Mouse (Mus musculus) CH12.LX (cell line): ENCODE data around the gene Jarid2. TPM values are rescaled to one million over a fixed set of nuclear protein-coding genes. Genes with fewer than 3 reads are reported as not detected.
A peak's percentile ranks its signal among the peaks of the same experiment; 100 is the strongest.

Source experiments
- DNase-seq: peaks from one replicate; pipeline ENCODE4 v3.0.0-alpha.2; 2013; ENCODE audit errors: extremely low read depth
- H3K27ac ChIP-seq: 2 replicates; pipeline ENCODE4 v1.5.1; 2012; ENCODE audit warnings: low read depth, mild to moderate bottlenecking, control low read depth, moderate library complexity; ENCODE audit not compliant: insufficient read depth
- H3K27me3 ChIP-seq: replicated peaks from 2 replicates; pipeline ENCODE3; 2012; ENCODE audit warnings: inconsistent platforms
- H3K36me3 ChIP-seq, 2 experiments: replicated peaks in 1 of 2; 2 replicates each; pipeline versions ENCODE3 to v1.6.1; 2012; ENCODE audit warnings: inconsistent platforms in 1 of 2, low read length in 1 of 2, mild to moderate bottlenecking in 1 of 2, mixed read lengths in 1 of 2, moderate library complexity in 1 of 2; ENCODE audit not compliant: control insufficient read depth in 1 of 2, insufficient read depth in 1 of 2
- H3K4me1 ChIP-seq, 2 experiments: 2 replicates each; pipeline ENCODE4 v1.6.1; 2012; ENCODE audit warnings: inconsistent platforms in 1 of 2, moderate library complexity in 1 of 2; ENCODE audit not compliant: insufficient read depth in 2 of 2, control insufficient read depth in 1 of 2
- H3K4me2 ChIP-seq: 2 replicates; pipeline ENCODE4 v1.6.1; 2012; ENCODE audit warnings: low read depth, mild to moderate bottlenecking, control low read depth; ENCODE audit not compliant: poor library complexity, insufficient read depth, severe bottlenecking
- H3K4me3 ChIP-seq, 3 experiments: fragments of 150-350 bp in 1 of 3; sonication (generic) in 1 of 3; replicated peaks in 1 of 3; 2 replicates each; pipeline versions ENCODE3 to v1.5.1; 2011 to 2012; ENCODE audit warnings: low read depth in 2 of 3, low read length in 2 of 3, mild to moderate bottlenecking in 2 of 3, moderate library complexity in 2 of 3, control low read depth in 1 of 3, improper control_type of control experiment in 1 of 3, inconsistent platforms in 1 of 3, mixed read lengths in 1 of 3; ENCODE audit not compliant: poor library complexity in 1 of 3
- H3K79me2 ChIP-seq: replicated peaks from 2 replicates; pipeline ENCODE4 v1.6.1; 2012; ENCODE audit warnings: mild to moderate bottlenecking, moderate library complexity; ENCODE audit not compliant: control insufficient read depth, poor library complexity, insufficient read depth, severe bottlenecking; ENCODE audit errors: extremely low read depth
- H3K9ac ChIP-seq: 2 replicates; pipeline ENCODE4 v1.6.1; 2012; ENCODE audit warnings: low read depth, mild to moderate bottlenecking, control low read depth, moderate library complexity; ENCODE audit not compliant: insufficient read depth
- H3K9me3 ChIP-seq: replicated peaks from 2 replicates; pipeline ENCODE3; 2012; ENCODE audit warnings: low read length, inconsistent platforms, mixed read lengths
- BHLHE40 ChIP-seq: IDR thresholded peaks from 2 replicates; pipeline ENCODE4 v1.6.1; 2011; ENCODE audit warnings: mild to moderate bottlenecking, low read depth, low read length, improper control_type of control experiment
- CHD1 ChIP-seq: IDR thresholded peaks from 2 replicates; pipeline ENCODE4 v1.6.1; 2012; ENCODE audit warnings: low read depth, low read length, improper control_type of control experiment, inconsistent platforms
- CTCF ChIP-seq, 2 experiments: IDR thresholded peaks in 1 of 2; conservative IDR thresholded peaks in 1 of 2; 2 replicates each; pipeline ENCODE4 v1.5.1; 2011 to 2012; ENCODE audit warnings: low read depth in 2 of 2, low read length in 2 of 2, improper control_type of control experiment in 1 of 2, inconsistent platforms in 1 of 2, mild to moderate bottlenecking in 1 of 2, moderate library complexity in 1 of 2
- EP300 ChIP-seq: IDR thresholded peaks from 2 replicates; pipeline ENCODE4 v1.6.1; 2011; ENCODE audit warnings: low read length, improper control_type of control experiment
- ETS1 ChIP-seq: conservative IDR thresholded peaks from 2 replicates; pipeline ENCODE4 v1.6.1; 2012; ENCODE audit warnings: low read depth, mild to moderate bottlenecking, inconsistent platforms, low read length, improper control_type of control experiment, moderate library complexity
- IRF4 ChIP-seq: IDR thresholded peaks from 2 replicates; pipeline ENCODE4 v1.6.1; 2014; ENCODE audit warnings: low read depth, mild to moderate bottlenecking, inconsistent platforms, low read length, improper control_type of control experiment
- JUND ChIP-seq: conservative IDR thresholded peaks from 2 replicates; pipeline ENCODE4 v1.6.1; 2011; ENCODE audit warnings: low read depth, low read length, improper control_type of control experiment
- KAT2A ChIP-seq: IDR thresholded peaks from 2 replicates; pipeline ENCODE4 v1.6.1; 2012; ENCODE audit warnings: low read length, improper control_type of control experiment, inconsistent platforms; ENCODE audit not compliant: insufficient replicate concordance
- MEF2A ChIP-seq: IDR thresholded peaks from 2 replicates; pipeline ENCODE4 v1.6.1; 2014; ENCODE audit warnings: low read depth, mild to moderate bottlenecking, inconsistent platforms, low read length, improper control_type of control experiment, borderline replicate concordance
- MYC ChIP-seq: IDR thresholded peaks from 2 replicates; pipeline ENCODE4 v1.6.1; 2011; ENCODE audit warnings: low read depth, mild to moderate bottlenecking, improper control_type of control experiment, low read length
- NELFE ChIP-seq: IDR thresholded peaks from 2 replicates; pipeline ENCODE4 v1.6.1; 2011; ENCODE audit warnings: low read depth, low read length, improper control_type of control experiment
- NRF1 ChIP-seq: IDR thresholded peaks from 2 replicates; pipeline ENCODE4 v1.6.1; 2014; ENCODE audit warnings: low read depth, mild to moderate bottlenecking, inconsistent platforms, low read length, improper control_type of control experiment, moderate library complexity
- RAD21 ChIP-seq: IDR thresholded peaks from 2 replicates; pipeline ENCODE4 v1.6.1; 2011; ENCODE audit warnings: low read depth, mild to moderate bottlenecking, low read length, improper control_type of control experiment, moderate library complexity
- RCOR1 ChIP-seq: conservative IDR thresholded peaks from 2 replicates; pipeline ENCODE4 v1.6.1; 2012; ENCODE audit warnings: low read depth, mild to moderate bottlenecking, inconsistent platforms, low read length, improper control_type of control experiment
- SIN3A ChIP-seq: IDR thresholded peaks from 2 replicates; pipeline ENCODE4 v1.6.1; 2012; ENCODE audit warnings: low read length, improper control_type of control experiment, inconsistent platforms
- SMC3 ChIP-seq: IDR thresholded peaks from 2 replicates; pipeline ENCODE4 v1.6.1; 2011; ENCODE audit warnings: low read depth, low read length, improper control_type of control experiment
- TBP ChIP-seq: conservative IDR thresholded peaks from 2 replicates; pipeline ENCODE4 v1.6.1; 2011; ENCODE audit warnings: low read depth, low read length, improper control_type of control experiment
- UBTF ChIP-seq: IDR thresholded peaks from 2 replicates; pipeline ENCODE4 v1.6.1; 2012; ENCODE audit warnings: low read depth, mild to moderate bottlenecking, inconsistent platforms, low read length, improper control_type of control experiment, moderate library complexity
- USF2 ChIP-seq: conservative IDR thresholded peaks from 2 replicates; pipeline ENCODE4 v1.6.1; 2011; ENCODE audit warnings: low read depth, low read length, improper control_type of control experiment
- ZC3H11A ChIP-seq: IDR thresholded peaks from 2 replicates; pipeline ENCODE4 v1.6.1; 2012; ENCODE audit warnings: low read depth, mild to moderate bottlenecking, inconsistent platforms, low read length, improper control_type of control experiment
- ZKSCAN1 ChIP-seq: IDR thresholded peaks from 2 replicates; pipeline ENCODE4 v1.6.1; 2012; ENCODE audit warnings: low read depth, inconsistent platforms, low read length, improper control_type of control experiment, borderline replicate concordance
- ZMIZ1 ChIP-seq: IDR thresholded peaks from 2 replicates; pipeline ENCODE4 v1.6.1; 2012; ENCODE audit warnings: low read depth, mild to moderate bottlenecking, inconsistent platforms, low read length, improper control_type of control experiment
- ZNF384 ChIP-seq: IDR thresholded peaks from 2 replicates; pipeline ENCODE4 v1.6.1; 2012; ENCODE audit warnings: low read depth, low read length, improper control_type of control experiment, inconsistent platforms
- dilution Hi-C: fragments of 300-500 bp; cut with MboI; formaldehyde crosslinking; loops from 2 replicates; pipeline ENCODE4 v1.14.3; 2020; ENCODE audit warnings: low sequenced_read_pairs; ENCODE audit not compliant: extremely low pct_unique_long_range_greater_than_20kb, extremely low pct_ligation_motif_present
- in situ Hi-C: fragments of 300-500 bp; cut with MboI; formaldehyde crosslinking; loops from 3 replicates; pipeline ENCODE4 v1.14.3; 2019; ENCODE audit warnings: low sequenced_read_pairs, low pct_ligation_motif_present, low pct_unique_long_range_greater_than_20kb, mixed read lengths
- polyA plus RNA-seq: library from polyadenylated mRNA; unstranded; fragments of >175 nt; gene quantifications from 2 replicates; pipeline ENCODE4 v1.2.1, GENCODE M21; 2012; ENCODE audit warnings: low read depth; ENCODE audit not compliant: insufficient read length
- total RNA-seq, 2 experiments: library from RNA; depleted of rRNA; stranded (reverse); fragments of 300-350 nt in 1 of 2; fragments of >200 nt in 1 of 2; gene quantifications; 2 replicates each; pipeline ENCODE4 v1.2.3; 2012 to 2014

The Jarid2 gene
- total and polyA plus RNA-seq, 3 experiments: 4.5 to 10.9 (median 7.8) TPM

- Histone ChIP-seq H3K36me3 (peaks cover 67 to 97% of the 10 kb centered on the region in 2 experiments), H3K27ac (no peak overlapping the region), H3K9me3 (no peaks in the 10 kb centered on the region), H3K4me1 (no peaks in the 10 kb centered on the region), H3K27me3 (no peaks in the 10 kb centered on the region), H3K4me3 (no peak overlapping the region), H3K9ac (no peak overlapping the region), H3K79me2 (no peaks in the 10 kb centered on the region), H3K4me2 (no peak overlapping the region)
- dilution Hi-C loops (no loop called here), in situ Hi-C loops (no loop called here)
- DNase-seq: peak; percentile 17
- no peak for TF ChIP-seq RCOR1
- TF ChIP-seq CTCF (conservative IDR thresholded peaks at IDR 0.05 in 1 of 2, IDR thresholded peaks at IDR 0.05 in 1 of 2; ENCODE audit: low read depth in 2 of 2, low read length in 2 of 2): peak; percentile 41 to 52
Measured at GRCm38 (mm10) chr13:44915945-44916344, 186.7 kb downstream of the Jarid2 start.

- Histone ChIP-seq H3K4me2 (no peak overlapping the region), H3K4me1 (no peaks in the 10 kb centered on the region), H3K27ac (no peak overlapping the region), H3K79me2 (no peaks in the 10 kb centered on the region), H3K4me3 (no peak overlapping the region), H3K9ac (no peak overlapping the region), H3K9me3 (no peaks in the 10 kb centered on the region), H3K36me3 (peaks cover 69 to 98% of the 10 kb centered on the region in 2 experiments), H3K27me3 (no peaks in the 10 kb centered on the region)
- in situ Hi-C loops: no loop called here
- TF ChIP-seq RCOR1: no peak
- no peak for TF ChIP-seq JUND
- no peak for TF ChIP-seq CHD1
- TF ChIP-seq IRF4: no peak
- TF ChIP-seq NELFE: no peak
- TF ChIP-seq ZMIZ1: no peak
- no peak for TF ChIP-seq ZNF384
- dilution Hi-C loops: no loop called here
- DNase-seq: no peak
Measured at GRCm38 (mm10) chr13:44917202-44917601, 187.9 kb downstream of the Jarid2 start.

- Histone ChIP-seq H3K4me2 (no peak overlapping the region), H3K9ac (no peak overlapping the region), H3K79me2 (no peaks in the 10 kb centered on the region), H3K9me3 (no peaks in the 10 kb centered on the region)
- no peak for DNase-seq
- TF ChIP-seq JUND: no peak
- no peak for TF ChIP-seq KAT2A
- no peak for TF ChIP-seq ETS1
- TF ChIP-seq NRF1: no peak
- TF ChIP-seq MYC: no peak
- no peak for TF ChIP-seq ZKSCAN1
- no peak for TF ChIP-seq SIN3A
- no peak for TF ChIP-seq USF2
- TF ChIP-seq TBP: no peak
- TF ChIP-seq CTCF (conservative IDR thresholded peaks at IDR 0.05 in 1 of 2, IDR thresholded peaks at IDR 0.05 in 1 of 2; ENCODE audit: low read depth in 2 of 2, low read length in 2 of 2): no peak
- TF ChIP-seq NELFE: no peak
- TF ChIP-seq ZC3H11A: no peak
- TF ChIP-seq ZNF384: no peak
- TF ChIP-seq BHLHE40: no peak
- TF ChIP-seq RAD21: no peak
- TF ChIP-seq SMC3: no peak
- TF ChIP-seq UBTF: no peak
- TF ChIP-seq EP300: no peak
- TF ChIP-seq RCOR1: no peak
- TF ChIP-seq MEF2A: no peak
- TF ChIP-seq, all 38 proteins: peak for 0
- in situ Hi-C loops: no loop called here
- Histone ChIP-seq H3K27me3 (no peaks in the 10 kb centered on the region), H3K4me3 (no peak overlapping the region), H3K27ac (no peak overlapping the region), H3K36me3 (peaks cover 69 to 98% of the 10 kb centered on the region in 2 experiments), H3K4me1 (no peaks in the 10 kb centered on the region)
- dilution Hi-C loops: no loop called here
Measured at GRCm38 (mm10) chr13:44918269-44918668, 189.0 kb downstream of the Jarid2 start.
